Mouse (Mus musculus): ENCODE data around the gene Olfr750. TPM values are rescaled to one million over a fixed set of nuclear protein-coding genes. Genes with fewer than 3 reads are reported as not detected.

The Olfr750 gene
- total and polyA plus RNA-seq, 3 experiments, result not detected

DNA sequence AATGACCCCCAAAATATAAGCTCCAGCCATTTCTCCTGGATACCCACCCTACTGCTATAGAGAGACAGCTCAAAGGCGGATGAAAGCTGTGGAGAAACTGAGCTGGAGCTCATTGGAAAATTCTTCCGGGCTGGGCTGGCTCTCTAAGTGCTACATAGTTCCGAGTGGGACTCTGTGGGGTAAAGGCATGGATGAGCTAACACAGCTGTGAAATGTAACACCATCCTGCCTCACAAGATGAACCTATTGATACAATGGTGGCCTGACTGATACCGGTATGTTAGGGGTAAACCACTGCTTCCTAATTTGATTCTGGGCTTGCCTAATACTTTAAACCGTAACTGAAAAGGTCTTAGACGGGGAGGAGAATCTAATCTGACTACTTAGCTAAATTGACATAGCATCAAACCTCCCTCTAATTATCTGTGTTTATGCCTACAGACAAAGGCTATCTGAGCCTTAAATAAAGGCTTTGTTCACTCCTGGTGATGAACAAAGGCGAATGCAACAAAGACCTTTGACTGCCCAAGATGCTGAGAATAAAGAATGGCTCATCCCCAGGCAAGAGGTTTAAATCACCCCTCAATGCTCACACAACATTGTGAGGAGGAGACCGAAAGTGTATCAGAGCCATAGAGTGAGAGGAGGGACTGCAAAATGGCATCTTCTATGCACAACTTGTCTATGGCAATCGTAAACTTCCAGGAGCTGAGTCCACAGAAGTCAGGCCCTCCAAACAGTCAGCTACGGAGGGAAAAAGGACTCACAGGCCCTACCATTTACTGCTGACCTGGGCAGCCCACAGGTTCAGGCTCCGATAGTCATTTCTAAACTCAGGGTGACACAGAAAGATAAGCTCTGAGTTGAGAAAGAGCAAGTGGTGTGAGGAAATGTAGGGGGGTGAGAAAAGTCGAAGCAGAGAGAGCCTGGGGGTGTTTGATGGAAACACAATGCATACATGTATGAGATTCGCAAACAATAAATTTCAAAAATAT is 19.7 kb downstream of the Olfr750 start:
- peaks cover 0 to 4% of the 10 kb centered on the region in 2 experiments; a peak in 1 of 4 replicates for H3K4me1 ChIP-seq (ENCODE audit: control insufficient read depth in 1 of 2, insufficient read depth in 2 of 2, low read length in 2 of 2)
- H3K9ac ChIP-seq (ENCODE audit: control insufficient read depth, low read depth, low read length, poor library complexity, severe bottlenecking), result no peak overlapping the region
- TF ChIP-seq CTCF (IDR thresholded peaks at IDR 0.05 in 2 of 3, conservative IDR thresholded peaks at IDR 0.05 in 1 of 3; ENCODE audit: control insufficient read depth in 1 of 3, insufficient read depth in 1 of 3, low read depth in 2 of 3, low read length in 3 of 3, poor library complexity in 1 of 3, severe bottlenecking in 1 of 3) (no peak), NELFE (IDR thresholded peaks at IDR 0.05; ENCODE audit: low read depth, low read length) (no peak), NRF1 (IDR thresholded peaks at IDR 0.05; ENCODE audit: insufficient read depth, low read depth, low read length, poor library complexity, severe bottlenecking) (no peak), ETS1 (IDR thresholded peaks at IDR 0.05; ENCODE audit: low read depth, low read length) (no peak), JUND (IDR thresholded peaks at IDR 0.05; ENCODE audit: low read depth, low read length) (no peak), MYB (IDR thresholded peaks at IDR 0.05; ENCODE audit: low read depth, low read length) (no peak), BHLHE40 (IDR thresholded peaks at IDR 0.05; ENCODE audit: borderline replicate concordance, low read depth, low read length) (no peak), KAT2A (conservative IDR thresholded peaks at IDR 0.05; ENCODE audit: low read depth, low read length) (no peak), USF2 (IDR thresholded peaks at IDR 0.05; ENCODE audit: borderline replicate concordance in 1 of 2, insufficient read depth in 1 of 2, low read depth in 1 of 2, low read length in 2 of 2) (no peak), GABPA (IDR thresholded peaks at IDR 0.05; ENCODE audit: low read depth, low read length) (no peak), MYC (IDR thresholded peaks at IDR 0.05; ENCODE audit: low read depth, low read length) (no peak), POLR2AphosphoS5 (IDR thresholded peaks at IDR 0.05; ENCODE audit: borderline replicate concordance, low read depth, low read length) (no peak), HCFC1 (IDR thresholded peaks at IDR 0.05; ENCODE audit: low read depth, low read length) (no peak), TBP (IDR thresholded peaks at IDR 0.05; ENCODE audit: low read depth, low read length) (no peak), ZMIZ1 (IDR thresholded peaks at IDR 0.05; ENCODE audit: low read depth, low read length) (no peak), UBTF (IDR thresholded peaks at IDR 0.05; ENCODE audit: borderline replicate concordance, insufficient read depth, low read depth, low read length) (no peak), CHD2 (IDR thresholded peaks at IDR 0.05; ENCODE audit: low read length) (no peak), GATA1 (IDR thresholded peaks at IDR 0.05; ENCODE audit: low read depth, low read length) (no peak), MAX (IDR thresholded peaks at IDR 0.05; ENCODE audit: low read length) (no peak), MXI1 (IDR thresholded peaks at IDR 0.05; ENCODE audit: low read depth, low read length) (no peak)
- no peaks in the 10 kb centered on the region for H3K79me2 ChIP-seq (ENCODE audit: control insufficient read depth, insufficient read depth, low read length, poor library complexity)
- no peak overlapping the region for H3K4me3 ChIP-seq (ENCODE audit: control insufficient read depth in 1 of 2, insufficient read depth in 1 of 2, low read depth in 2 of 2, low read length in 2 of 2)
- H3K27ac ChIP-seq (ENCODE audit: control insufficient read depth, low read depth, low read length), result no peak overlapping the region
- no peaks in the 10 kb centered on the region for H3K9me3 ChIP-seq (replicated peaks; ENCODE audit: insufficient read depth, low read length)
- no peak for DNase-seq (ENCODE audit: low read depth, low spot score)
- no peaks in the 10 kb centered on the region; a peak in 1 of 4 replicates for H3K36me3 ChIP-seq (ENCODE audit: control insufficient read depth in 1 of 2, insufficient read depth in 2 of 2, low read length in 2 of 2)
- peaks cover 0 to 6% of the 10 kb centered on the region in 2 experiments; a peak in 3 of 4 replicates for H3K27me3 ChIP-seq (ENCODE audit: control insufficient read depth in 1 of 2, insufficient read depth in 2 of 2, low read length in 2 of 2)

All from MEL (cell line).